In the genomic region with DNA sequence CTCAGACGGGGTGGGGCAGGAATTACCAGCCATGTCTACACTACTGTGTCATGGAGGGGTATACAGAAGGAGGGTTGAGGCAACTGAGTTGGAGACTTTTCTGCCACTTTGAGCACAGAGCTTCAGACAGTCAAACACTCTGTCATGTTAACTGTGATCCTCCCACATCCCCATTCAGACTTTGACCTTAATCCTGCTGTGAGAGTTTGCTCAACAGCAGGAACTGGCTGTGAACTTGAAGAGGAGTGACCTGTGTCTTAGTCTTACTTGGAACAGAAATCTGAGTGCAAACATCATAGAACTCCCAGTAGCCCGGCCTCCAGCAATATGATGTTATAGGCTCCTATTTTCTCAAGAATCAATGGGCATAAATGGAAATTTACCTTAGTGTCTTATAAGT, we compare ENCODE assay signal across 27 mouse cellular contexts. TPM values are rescaled to one million over a fixed set of nuclear protein-coding genes. Genes with fewer than 3 reads are reported as not detected.
A peak's percentile ranks its signal among the peaks of the same experiment; 100 is the strongest.
DNase-seq lines count a peak whose midpoint lies in the region; ATAC-seq lines count a peak whose summit lies in the region.
"Had no signal": no experiment of that assay in that cellular context is flagged by ENCODE, and none has a peak within 500 bp of the region (broad histone marks: within the 10 kb centered on the region; RNA-seq: fewer than 3 reads in every experiment).

No protein-coding gene starts in this region.

- no peaks in the 10 kb centered on the region for H3K27me3 ChIP-seq in liver, embryonic 12.5 days (replicated peaks)
- H3K27me3 ChIP-seq in midbrain, embryonic 11.5 days (ENCODE audit: control insufficient read depth, insufficient read depth, low read length), result no peaks in the 10 kb centered on the region
- H3K27me3 ChIP-seq: embryonic facial prominence, embryonic 15.5 days; heart, embryonic 15.5 days; hindbrain, embryonic 12.5 days; limb, embryonic 12.5 days; lung, embryonic 15.5 days; midbrain, embryonic 12.5 days; neural tube, embryonic 12.5 days; Patski had no signal

- no peaks in the 10 kb centered on the region for H3K9me3 ChIP-seq in liver, embryonic 12.5 days (replicated peaks)
- no peaks in the 10 kb centered on the region for H3K9me3 ChIP-seq in midbrain, embryonic 11.5 days (ENCODE audit: control insufficient read depth, low read length)
- H3K9me3 ChIP-seq: embryonic facial prominence, embryonic 15.5 days; heart, embryonic 15.5 days; hindbrain, embryonic 12.5 days; limb, embryonic 12.5 days; lung, embryonic 15.5 days; midbrain, embryonic 12.5 days; neural tube, embryonic 12.5 days had no signal

- no peak overlapping the region for H3K4me2 ChIP-seq in liver, embryonic 12.5 days
- H3K4me2 ChIP-seq in midbrain, embryonic 11.5 days, result no peak overlapping the region
- H3K4me2 ChIP-seq: embryonic facial prominence, embryonic 15.5 days; heart, embryonic 15.5 days; hindbrain, embryonic 12.5 days; limb, embryonic 12.5 days; lung, embryonic 15.5 days; midbrain, embryonic 12.5 days; neural tube, embryonic 12.5 days had no signal

- no peaks in the 10 kb centered on the region for H3K36me3 ChIP-seq in liver, embryonic 12.5 days
- H3K36me3 ChIP-seq in midbrain, embryonic 11.5 days (ENCODE audit: control insufficient read depth, insufficient read depth, low read length), result no peaks in the 10 kb centered on the region
- H3K36me3 ChIP-seq: embryonic facial prominence, embryonic 15.5 days; heart, embryonic 15.5 days; hindbrain, embryonic 12.5 days; limb, embryonic 12.5 days; lung, embryonic 15.5 days; midbrain, embryonic 12.5 days; neural tube, embryonic 12.5 days had no signal

- no peak overlapping the region for H3K27ac ChIP-seq in liver, embryonic 12.5 days
- no peak overlapping the region for H3K27ac ChIP-seq in midbrain, embryonic 11.5 days (ENCODE audit: low read depth, low read length)
- H3K27ac ChIP-seq: embryonic facial prominence, embryonic 15.5 days; heart, adult 2 months; heart, embryonic 15.5 days; hindbrain, embryonic 12.5 days; limb, embryonic 12.5 days; lung, embryonic 15.5 days; midbrain, embryonic 12.5 days; neural tube, embryonic 12.5 days had no signal

- H3K9ac ChIP-seq in liver, embryonic 12.5 days, result no peak overlapping the region
- H3K9ac ChIP-seq in midbrain, embryonic 11.5 days (ENCODE audit: low read length), result no peak overlapping the region
- H3K9ac ChIP-seq: embryonic facial prominence, embryonic 15.5 days; heart, embryonic 15.5 days; hindbrain, embryonic 12.5 days; limb, embryonic 12.5 days; lung, embryonic 15.5 days; midbrain, embryonic 12.5 days; neural tube, embryonic 12.5 days had no signal

- no peak overlapping the region for H3K4me3 ChIP-seq in liver, embryonic 12.5 days
- no peak overlapping the region for H3K4me3 ChIP-seq in midbrain, embryonic 11.5 days (ENCODE audit: low read depth, low read length)
- H3K4me3 ChIP-seq: embryonic facial prominence, embryonic 15.5 days; heart, adult 2 months; heart, embryonic 15.5 days; hindbrain, embryonic 12.5 days; limb, embryonic 12.5 days; lung, embryonic 15.5 days; midbrain, embryonic 12.5 days; neural tube, embryonic 12.5 days had no signal

- WGBS in liver, embryonic 12.5 days (ENCODE audit: insufficient replicate concordance), result 64% methylated on average over 2 of the region's 2 CpGs
- 22% methylated on average over 2 of the region's 2 CpGs for WGBS in large intestine, adult 2 months
- WGBS in midbrain, embryonic 11.5 days, result 77% methylated on average over 2 of the region's 2 CpGs

- no peak for DNase-seq in liver
- DNase-seq in fat pad, adult 2 months (ENCODE audit: extremely low read depth, low read depth, low spot score), result peak; percentile 81
- DNase-seq in large intestine, adult 2 months (ENCODE audit: low read depth, low spot score), result peak; percentile 71
- peak; percentile 2 for DNase-seq in yolk sac, embryonic 10.5 days (ENCODE audit: low spot score)
- DNase-seq in midbrain, embryonic 11.5 days (ENCODE audit: low spot score, missing footprints), result no peak
- DNase-seq: cerebellum, adult 18-20 months; cerebellum, postnatal 36 days; gastrocnemius, postnatal 10 days; heart, adult 2 months; kidney, postnatal 4 days; thymus, postnatal 36 days had no signal

- ATAC-seq in liver, embryonic 12.5 days, result 0 out of 2 replicates have a peak, but pooled peaks have one; percentile 35
- ATAC-seq in erythroid progenitor cell, adult 5-6 weeks (replicated peaks; ENCODE audit: low FRiP score, poor library complexity, severe bottlenecking), result no peak
- no peak for ATAC-seq in midbrain, embryonic 11.5 days (ENCODE audit: low FRiP score)
- ATAC-seq: Patski had no signal

- no peaks in the 10 kb centered on the region for H3K4me1 ChIP-seq in liver, embryonic 12.5 days
- no peaks in the 10 kb centered on the region for H3K4me1 ChIP-seq in midbrain, embryonic 11.5 days (ENCODE audit: control insufficient read depth, insufficient read depth, low read length)
- H3K4me1 ChIP-seq: embryonic facial prominence, embryonic 15.5 days; heart, embryonic 15.5 days; hindbrain, embryonic 12.5 days; limb, embryonic 12.5 days; lung, embryonic 15.5 days; midbrain, embryonic 12.5 days; neural tube, embryonic 12.5 days had no signal

RNA-seq across cellular contexts. Expression of a gene that starts 9.8 kb away (rescaled TPM):
- not detected in 2 replicates for polyA plus RNA-seq in liver, embryonic 12.5 days (2016; fragmentation: Nextera tagmentation; extraction: Ambion mirVana)
- not detected in 2 replicates for polyA plus RNA-seq in large intestine, adult 2 months (2012; rRNA removed)
- total RNA-seq in erythroid progenitor cell, adult 5-6 weeks (2015; ENCODE audit: low replicate concordance), result not detected in 2 replicates
- total RNA-seq in erythroid progenitor cell, adult 5-6 weeks (2017; ENCODE audit: low replicate concordance), result not detected in 2 replicates
- not detected in 2 replicates for polyA plus RNA-seq in midbrain, embryonic 11.5 days (2014; fragmentation: Nextera tagmentation; extraction: Ambion mirVana)
- total RNA-seq: adrenal gland, postnatal 4 days; gastrocnemius, postnatal 10 days; heart, adult 2 months; layer of hippocampus, postnatal 14 days; left cerebral cortex, postnatal 10 days; monocyte, adult 5-6 weeks had no signal
- polyA plus RNA-seq: forebrain, embryonic 11.5 days; heart, embryonic 15.5 days; hindbrain, embryonic 12.5 days; limb, embryonic 12.5 days; lung, embryonic 15.5 days; midbrain, embryonic 12.5 days; neural tube, embryonic 12.5 days; small intestine, adult 2 months had no signal

RNA-seq across cellular contexts. Expression of a gene that starts 59.6 kb away (rescaled TPM):
- polyA plus RNA-seq in liver, embryonic 12.5 days (2016; fragmentation: Nextera tagmentation; extraction: Ambion mirVana), result not detected in 2 replicates
- not detected in 2 replicates for polyA plus RNA-seq in large intestine, adult 2 months (2012; rRNA removed)
- not detected in 2 replicates for total RNA-seq in erythroid progenitor cell, adult 5-6 weeks (2015; ENCODE audit: low replicate concordance)
- total RNA-seq in erythroid progenitor cell, adult 5-6 weeks (2017; ENCODE audit: low replicate concordance), result not detected in 2 replicates
- polyA plus RNA-seq in midbrain, embryonic 11.5 days (2014; fragmentation: Nextera tagmentation; extraction: Ambion mirVana), result not detected in 2 replicates
- total RNA-seq: adrenal gland, postnatal 4 days; gastrocnemius, postnatal 10 days; heart, adult 2 months; layer of hippocampus, postnatal 14 days; monocyte, adult 5-6 weeks had no signal
- polyA plus RNA-seq: forebrain, embryonic 11.5 days; heart, adult 2 months; heart, embryonic 15.5 days; hindbrain, embryonic 12.5 days; limb, embryonic 12.5 days; midbrain, embryonic 12.5 days; neural tube, embryonic 12.5 days; Patski; small intestine, adult 2 months had no signal

Comparison
In these comparisons a context has a peak if more than half of its experiments do, and no peak if none do; other contexts are left out.
1. DNase-seq: peak in fat pad, adult 2 months (single experiment), large intestine, adult 2 months (single experiment) and yolk sac, embryonic 10.5 days (single experiment); none in liver (single experiment) and midbrain, embryonic 11.5 days (single experiment).